Mouse (Mus musculus) MN1 (cell line): ENCODE results near the gene Nat8f3.
"Not testable (repeated sequence)": the region's sequence is repeated elsewhere in the genome, so short reads cannot be mapped to it uniquely, and the experiment has no call there.

Source experiments
- DNase-seq: peaks from one replicate; pipeline ENCODE4 v3.0.0-alpha.2; 2016; ENCODE audit warnings: low spot score

Gene Nat8f3

DNA sequence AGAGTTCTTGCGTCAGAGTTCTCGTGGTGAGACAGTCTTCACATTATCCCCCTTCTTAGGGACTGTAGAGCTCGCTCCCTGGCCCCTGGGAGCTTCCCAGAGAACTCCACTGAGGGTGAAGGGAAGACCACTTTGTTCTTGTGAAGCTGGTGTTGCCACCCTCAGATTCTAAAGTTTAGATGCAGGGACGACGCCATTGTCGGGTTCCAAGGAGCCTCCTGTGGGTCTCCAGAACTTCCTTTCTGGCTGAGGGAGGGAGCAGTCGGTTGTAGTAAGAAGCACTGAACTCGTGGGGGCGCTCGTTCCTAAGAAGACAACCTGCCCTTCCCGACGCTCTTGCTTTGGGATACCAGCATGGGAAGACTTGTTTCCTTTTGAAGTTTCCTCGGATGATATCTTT is at the start of gene Nat8f3:
Nat8f3 (minus strand) TSS at position 223 of the 400 bp plus-strand sequence.
- peak; percentile 6 for DNase-seq

DNA sequence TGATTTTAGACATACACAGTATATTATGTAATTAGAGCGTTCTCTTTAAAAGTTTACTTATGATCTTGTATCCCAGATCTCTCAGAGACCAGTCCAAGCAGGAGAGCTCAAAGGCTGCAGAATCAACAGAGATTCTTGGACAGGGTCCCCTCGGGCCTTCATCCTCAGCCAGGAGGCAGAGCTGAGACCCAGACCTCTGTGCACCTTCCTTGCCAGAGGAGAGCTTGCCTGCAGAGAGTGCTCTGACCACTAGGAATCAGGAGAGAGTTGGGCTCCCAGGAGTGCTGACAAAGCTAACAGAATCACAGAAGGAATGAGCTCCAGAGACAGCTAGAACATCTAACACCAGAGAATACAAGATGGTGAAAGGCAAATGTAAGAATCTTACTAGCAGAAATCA is 47.8 kb upstream of the Nat8f3 start:
- peak; percentile 1 for DNase-seq

DNA sequence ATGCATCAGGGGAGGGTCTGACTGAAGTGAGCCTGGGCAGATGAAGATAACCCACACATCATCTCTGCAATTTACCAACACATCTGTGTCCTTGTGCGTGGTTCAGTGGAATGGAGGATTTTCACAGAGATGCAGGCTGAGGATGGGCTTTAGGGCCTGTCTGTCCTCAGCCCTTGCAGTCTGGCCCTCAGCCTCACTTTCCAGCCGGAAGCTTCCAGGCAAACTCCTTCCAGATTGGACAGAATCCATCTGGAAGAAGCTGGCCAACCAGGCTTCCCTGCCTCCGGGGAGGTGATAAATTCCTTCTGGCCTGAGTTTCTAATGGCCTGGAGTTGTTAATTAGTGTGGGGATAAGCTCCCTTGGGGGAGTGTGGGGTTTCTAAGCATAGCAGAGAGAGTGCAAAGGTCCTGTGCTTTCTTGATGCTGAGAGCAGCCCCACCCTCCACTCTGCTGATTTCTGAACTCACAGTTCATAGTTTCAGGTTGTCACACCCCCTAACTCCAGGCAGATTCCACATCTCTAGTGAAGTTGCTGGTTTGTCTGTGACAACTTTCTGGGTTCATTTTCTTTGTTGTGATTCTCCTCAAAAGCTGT is 45.5 kb upstream of the Nat8f3 start:
- DNase-seq: not testable (repeated sequence)

DNA sequence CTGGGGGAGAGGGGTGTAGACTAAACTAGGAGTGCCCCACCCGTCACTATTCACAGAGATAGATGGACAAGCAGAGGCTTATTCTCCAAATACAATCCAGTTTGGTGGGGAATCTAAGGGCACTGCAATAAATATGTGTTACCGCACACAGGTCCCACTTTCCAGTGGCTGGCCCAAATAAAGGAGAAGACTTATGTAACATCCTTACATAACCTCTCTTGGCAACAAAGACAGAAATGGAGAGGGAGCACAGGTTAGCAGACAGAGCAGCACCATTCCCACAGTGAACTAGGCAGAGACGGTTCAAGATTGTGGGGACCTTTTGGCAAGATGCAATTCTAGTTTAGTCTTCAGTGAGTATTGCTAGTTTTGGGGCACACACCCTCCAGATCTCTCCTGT is 45.0 kb upstream of the Nat8f3 start:
- not testable (repeated sequence) for DNase-seq

DNA sequence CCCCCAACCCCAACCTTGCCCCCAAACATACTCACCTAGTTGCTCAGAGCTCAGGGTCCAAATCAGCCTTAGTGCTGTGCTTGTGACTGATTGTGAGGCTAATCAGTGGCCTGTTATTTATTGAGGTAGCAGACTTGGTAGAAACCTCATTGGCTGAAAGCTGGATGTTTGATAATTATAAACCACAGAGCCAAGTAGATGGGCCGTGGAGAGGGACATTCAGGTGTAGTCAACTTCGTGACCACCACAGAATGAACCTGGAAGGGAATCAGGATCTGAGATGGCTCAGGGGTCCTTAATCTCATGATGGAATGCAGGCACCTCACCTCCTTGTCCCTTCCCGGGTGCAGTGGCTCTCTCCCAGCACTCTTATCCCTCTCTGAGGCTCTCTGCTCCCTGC is 44.2 kb upstream of the Nat8f3 start:
- DNase-seq: not testable (repeated sequence)

DNA sequence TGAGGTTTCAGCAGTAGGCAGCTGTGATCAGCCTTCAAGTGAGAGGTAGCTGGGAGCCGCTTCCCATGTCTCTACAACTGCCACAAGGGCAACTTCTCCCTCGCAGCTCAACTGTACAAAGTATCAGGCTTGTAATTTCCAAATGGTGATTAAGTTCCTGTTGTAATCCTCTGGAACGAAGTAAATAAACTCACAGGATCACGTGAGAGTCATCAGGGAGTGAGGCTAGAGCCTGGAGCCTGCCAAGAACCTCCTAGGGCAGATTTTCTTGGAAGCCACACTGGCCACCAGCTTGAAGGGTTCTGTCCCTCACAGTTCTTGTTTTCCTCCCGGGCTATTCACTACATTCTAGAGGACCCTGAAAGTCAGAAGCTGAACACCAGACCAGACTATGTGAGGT is 37.6 kb upstream of the Nat8f3 start:
- not testable (repeated sequence) for DNase-seq

DNA sequence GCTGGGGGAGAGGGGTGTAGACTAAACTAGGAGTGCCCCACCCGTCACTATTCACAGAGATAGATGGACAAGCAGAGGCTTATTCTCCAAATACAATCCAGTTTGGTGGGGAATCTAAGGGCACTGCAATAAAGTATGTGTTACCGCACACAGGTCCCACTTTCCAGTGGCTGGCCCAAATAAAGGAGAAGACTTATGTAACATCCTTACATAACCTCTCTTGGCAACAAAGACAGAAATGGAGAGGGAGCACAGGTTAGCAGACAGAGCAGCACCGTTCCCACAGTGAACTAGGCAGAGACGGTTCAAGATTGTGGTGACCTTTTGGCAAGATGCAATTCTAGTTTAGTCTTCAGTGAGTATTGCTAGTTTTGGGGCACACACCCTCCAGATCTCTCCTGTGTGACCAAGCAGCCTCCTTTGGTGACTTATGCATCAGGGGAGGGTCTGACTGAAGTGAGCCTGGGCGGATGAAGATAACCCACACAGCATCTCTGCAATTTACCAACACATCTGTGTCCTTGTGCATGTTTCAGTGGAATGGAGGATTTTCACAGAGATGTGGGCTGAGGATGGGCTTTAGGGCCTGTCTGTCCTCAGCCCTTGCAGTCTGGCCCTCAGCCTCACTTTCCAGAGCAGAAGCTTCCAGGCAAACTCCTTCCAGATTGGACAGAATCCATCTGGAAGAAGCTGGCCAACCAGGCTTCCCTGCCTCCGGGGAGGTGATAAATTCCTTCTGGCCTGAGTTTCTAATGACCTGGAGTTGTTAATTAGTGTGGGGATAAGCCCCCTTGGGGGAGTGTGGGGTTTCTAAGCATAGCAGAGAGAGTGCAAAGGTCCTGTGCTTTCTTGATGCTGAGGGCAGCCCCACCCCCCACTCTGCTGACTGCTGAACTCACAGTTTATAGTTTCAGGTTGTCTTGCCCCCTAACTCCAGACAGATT is 2.2 kb downstream of the Nat8f3 start:
- DNase-seq: not testable (repeated sequence)

DNA sequence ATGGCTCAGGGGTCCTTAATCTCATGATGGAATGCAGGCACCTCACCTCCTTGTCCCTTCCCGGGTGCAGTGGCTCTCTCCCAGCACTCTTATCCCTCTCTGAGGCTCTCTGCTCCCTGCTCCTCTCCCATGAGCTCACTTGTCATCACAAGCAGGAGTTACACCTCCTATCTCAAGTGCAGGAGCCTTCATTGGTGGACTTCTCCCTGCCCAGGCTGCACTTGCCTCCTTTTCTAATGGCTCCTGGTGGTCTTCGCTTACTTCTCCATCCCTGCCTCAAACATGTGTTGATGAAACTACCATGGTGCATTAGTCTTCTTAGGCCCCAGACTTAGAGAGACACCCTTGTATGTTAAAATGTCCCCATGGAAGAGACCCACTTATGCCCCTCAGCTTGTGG is 2.9 kb downstream of the Nat8f3 start:
- not testable (repeated sequence) for DNase-seq

DNA sequence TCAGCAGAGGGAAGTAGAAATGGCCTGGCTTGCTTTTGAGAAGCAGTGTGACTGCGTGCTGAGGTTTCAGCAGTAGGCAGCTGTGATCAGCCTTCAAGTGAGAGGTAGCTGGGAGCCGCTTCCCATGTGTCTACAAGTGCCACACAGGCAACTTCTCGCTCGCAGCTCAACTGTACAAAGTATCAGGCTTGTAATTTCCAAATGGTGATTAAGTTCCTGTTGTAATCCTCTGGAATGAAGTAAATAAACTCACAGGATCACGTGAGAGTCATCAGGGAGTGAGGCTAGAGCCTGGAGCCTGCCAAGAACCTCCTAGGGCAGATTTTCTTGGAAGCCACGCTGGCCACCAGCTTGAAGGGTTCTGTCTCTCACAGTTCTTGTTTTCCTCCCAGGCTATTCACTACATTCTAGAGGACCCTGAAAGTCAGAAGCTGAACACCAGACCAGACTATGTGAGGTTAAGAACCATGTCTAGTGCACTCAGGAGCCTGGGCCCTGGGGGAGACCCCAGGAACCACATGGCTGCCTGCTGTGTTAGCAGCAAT is 9.8 kb downstream of the Nat8f3 start:
- DNase-seq: not testable (repeated sequence)

DNA sequence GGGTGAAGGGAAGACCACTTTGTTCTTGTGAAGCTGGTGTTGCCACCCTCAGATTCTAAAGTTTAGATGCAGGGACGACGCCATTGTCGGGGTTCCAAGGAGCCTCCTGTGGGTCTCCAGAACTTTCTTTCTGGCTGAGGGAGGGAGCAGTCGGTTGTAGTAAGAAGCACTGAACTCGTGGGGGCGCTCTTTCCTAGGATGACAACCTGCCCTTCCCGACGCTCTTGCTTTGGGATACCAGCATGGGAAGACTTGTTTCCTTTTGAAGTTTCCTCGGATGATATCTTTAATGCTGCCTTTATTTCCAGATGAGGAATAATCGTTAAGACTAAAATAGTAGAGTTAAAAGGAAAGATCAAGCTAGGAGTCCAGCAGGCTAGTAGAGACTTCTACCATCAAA is 52.4 kb downstream of the Nat8f3 start, which contains the start of gene Nat8f7:
Nat8f7 (minus strand) TSS at position 101 of the 400 bp plus-strand sequence.
- DNase-seq: not testable (repeated sequence)

DNA sequence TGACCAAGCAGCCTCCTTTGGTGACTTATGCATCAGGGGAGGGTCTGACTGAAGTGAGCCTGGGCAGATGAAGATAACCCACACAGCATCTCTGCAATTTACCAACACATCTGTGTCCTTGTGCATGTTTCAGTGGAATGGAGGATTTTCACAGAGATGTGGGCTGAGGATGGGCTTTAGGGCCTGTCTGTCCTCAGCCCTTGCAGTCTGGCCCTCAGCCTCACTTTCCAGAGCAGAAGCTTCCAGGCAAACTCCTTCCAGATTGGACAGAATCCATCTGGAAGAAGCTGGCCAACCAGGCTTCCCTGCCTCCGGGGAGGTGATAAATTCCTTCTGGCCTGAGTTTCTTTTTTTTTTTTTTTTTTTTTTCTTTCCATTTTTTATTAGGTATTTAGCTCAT is 55.9 kb downstream of the Nat8f3 start:
- not testable (repeated sequence) for DNase-seq

DNA sequence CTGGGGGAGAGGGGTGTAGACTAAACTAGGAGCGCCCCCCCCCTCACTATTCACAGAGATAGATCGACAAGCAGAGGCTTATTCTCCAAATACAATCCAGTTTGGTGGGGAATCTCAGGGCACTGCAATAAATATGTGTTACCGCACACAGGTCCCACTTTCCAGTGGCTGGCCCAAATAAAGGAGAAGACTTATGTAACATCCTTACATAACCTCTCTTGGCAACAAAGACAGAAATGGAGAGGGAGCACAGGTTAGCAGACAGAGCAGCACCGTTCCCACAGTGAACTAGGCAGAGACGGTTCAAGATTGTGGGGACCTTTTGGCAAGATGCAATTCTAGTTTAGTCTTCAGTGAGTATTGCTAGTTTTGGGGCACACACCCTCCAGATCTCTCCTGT is 56.3 kb downstream of the Nat8f3 start:
- not testable (repeated sequence) for DNase-seq

DNA sequence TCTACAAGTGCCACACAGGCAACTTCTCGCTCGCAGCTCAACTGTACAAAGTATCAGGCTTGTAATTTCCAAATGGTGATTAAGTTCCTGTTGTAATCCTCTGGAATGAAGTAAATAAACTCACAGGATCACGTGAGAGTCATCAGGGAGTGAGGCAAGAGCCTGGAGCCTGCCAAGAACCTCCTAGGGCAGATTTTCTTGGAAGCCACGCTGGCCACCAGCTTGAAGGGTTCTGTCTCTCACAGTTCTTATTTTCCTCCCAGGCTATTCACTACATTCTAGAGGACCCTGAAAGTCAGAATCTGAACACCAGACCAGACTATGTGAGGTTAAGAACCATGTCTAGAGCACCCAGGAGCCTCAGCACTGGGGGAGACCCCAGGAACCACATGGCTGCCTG is 63.6 kb downstream of the Nat8f3 start:
- not testable (repeated sequence) for DNase-seq
